Mouse (Mus musculus) adrenal gland, postnatal 25 days (tissue): ENCODE data around the gene Pink1. TPM values are rescaled to one million over a fixed set of nuclear protein-coding genes. Genes with fewer than 3 reads are reported as not detected.

ENCODE experiments used
- DNase-seq: peaks from one replicate; pipeline ENCODE4 v3.0.0; 2021; ENCODE audit warnings: mixed read lengths
- long read RNA-seq: library from polyadenylated mRNA; stranded (forward); transcript quantifications from one replicate; pipeline ENCODE4 v2.0.0, GENCODE M21; 2021
- total RNA-seq: library from RNA; stranded (reverse); gene quantifications from 2 replicates; pipeline ENCODE4 v1.2.3, GENCODE M21; 2021

Gene Pink1
- total RNA-seq: 161 and 201 TPM in 2 replicates
- long read RNA-seq, transcript Pink1-201 (8 exons, 2,375 nt): major isoform, 249 of 494 reads
- long read RNA-seq, partial matches to known transcripts: 218 of 494 reads
- long read RNA-seq, other reads (novel, unspliced or antisense): 26 of 494 reads

DNA sequence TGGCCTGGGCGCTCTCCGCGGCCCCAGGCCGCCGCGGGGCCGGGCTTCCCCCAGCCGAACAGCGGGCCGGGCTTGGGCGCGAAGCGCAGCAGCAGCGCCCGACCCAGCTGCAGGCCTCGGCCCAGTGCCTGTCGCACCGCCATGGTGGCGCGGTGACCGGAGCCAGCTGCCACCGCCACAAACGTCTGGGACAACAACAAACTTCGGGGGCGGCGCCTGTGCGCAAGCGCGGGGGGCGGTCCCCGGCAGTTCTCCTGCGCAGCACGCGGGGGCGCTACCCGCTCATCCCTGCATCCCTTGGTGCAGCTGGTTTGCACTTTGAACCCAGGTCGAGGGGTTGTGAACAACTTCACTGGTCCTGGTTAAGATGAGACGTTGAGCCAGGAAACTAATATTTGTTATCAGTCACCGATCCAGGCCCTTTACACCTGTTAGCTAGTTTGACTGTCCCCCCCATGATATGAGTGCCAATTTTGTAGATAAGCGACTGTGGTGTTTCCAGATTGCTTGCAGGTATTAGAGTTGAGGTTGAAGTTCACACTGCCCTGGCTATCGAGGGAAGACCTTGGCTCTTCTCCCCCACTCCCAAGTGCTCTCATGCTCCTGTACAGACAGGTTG lies at the start of gene Pink1:
Gene Pink1, minus strand, starts transcription at position 231 of the 619 bp plus-strand sequence.
- DNase-seq: peak; percentile 92

DNA sequence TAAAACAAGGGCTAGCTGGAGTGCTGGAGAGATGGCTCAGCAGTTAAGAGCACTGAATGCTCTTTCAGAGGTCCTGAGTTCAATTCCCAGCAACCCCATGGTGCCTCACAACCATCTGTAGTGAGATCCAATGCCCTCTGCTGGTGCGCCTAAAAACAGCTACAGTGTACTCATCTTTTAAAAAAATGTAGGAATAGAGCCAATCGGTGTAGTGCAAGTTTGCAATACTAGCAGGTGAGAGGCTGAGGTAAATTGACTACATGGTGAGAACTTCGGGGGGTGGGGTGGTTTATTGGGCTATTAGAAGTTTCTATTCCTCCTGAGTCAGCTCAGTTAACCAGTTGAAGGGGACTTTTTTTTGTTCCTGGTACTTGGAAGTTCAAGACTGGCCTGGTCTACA lies 49.0 kb upstream of the Pink1 start:
- no peak for DNase-seq

DNA sequence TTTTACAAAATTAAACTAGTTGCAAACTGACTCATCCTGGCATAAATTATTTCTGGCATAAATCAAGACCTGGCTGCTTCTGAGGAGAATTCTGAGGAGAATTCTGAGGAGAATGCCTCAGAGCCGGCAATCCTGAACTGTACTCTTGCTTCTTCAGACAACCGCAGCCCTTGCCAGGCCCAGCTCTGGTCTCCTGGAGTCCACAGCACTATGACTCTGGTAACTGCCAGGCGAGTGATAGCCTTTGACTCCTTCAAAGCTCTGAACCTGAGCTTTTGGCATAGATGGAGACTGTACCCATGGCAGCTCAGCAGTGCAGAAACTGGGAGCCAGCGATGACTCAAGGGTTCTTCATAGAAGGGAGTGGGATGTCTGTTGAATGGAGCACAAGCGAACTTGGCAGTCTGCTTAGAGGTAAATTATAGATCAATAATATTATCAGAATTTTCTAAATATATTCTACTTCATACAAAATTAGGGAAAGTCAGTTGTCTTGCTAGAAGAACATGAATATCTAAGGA lies 44.9 kb upstream of the Pink1 start:
- DNase-seq: no peak

DNA sequence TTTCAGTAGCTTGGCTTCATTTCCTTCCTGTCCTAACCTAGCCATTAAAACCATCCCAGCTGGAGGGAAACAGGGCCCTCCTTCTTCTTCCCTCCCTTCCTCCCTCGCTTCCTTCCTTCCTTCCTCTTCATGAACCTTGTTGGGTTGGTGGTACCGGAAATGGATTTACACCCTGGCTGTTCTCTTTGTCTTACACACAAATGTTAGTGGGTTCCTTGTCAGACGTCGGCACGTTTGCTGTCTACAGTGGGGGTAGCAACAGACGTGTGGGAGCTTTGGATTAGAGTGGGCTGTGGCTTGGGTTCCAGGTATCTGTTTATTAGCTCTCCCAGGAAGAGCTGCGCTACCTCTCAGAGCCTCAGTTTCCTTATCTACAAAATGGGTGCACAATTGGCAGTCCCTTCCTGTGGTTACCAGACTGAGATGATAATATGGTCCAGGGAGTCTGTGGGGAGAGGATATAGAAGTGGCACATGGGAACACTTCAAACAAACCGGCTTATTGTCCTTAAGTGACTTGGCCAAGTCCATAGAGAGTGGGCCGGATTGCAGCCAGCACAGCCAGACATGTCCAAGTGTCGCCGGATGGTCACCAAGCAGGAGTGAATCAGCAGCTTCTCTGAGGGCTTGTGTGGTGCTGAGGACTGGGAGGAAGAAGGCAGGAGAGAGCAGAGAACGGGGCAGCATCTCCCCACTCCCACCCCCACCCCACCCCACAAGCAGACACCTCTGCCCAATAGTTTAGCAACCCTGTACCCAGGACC lies 42.6 kb upstream of the Pink1 start:
- no peak for DNase-seq

DNA sequence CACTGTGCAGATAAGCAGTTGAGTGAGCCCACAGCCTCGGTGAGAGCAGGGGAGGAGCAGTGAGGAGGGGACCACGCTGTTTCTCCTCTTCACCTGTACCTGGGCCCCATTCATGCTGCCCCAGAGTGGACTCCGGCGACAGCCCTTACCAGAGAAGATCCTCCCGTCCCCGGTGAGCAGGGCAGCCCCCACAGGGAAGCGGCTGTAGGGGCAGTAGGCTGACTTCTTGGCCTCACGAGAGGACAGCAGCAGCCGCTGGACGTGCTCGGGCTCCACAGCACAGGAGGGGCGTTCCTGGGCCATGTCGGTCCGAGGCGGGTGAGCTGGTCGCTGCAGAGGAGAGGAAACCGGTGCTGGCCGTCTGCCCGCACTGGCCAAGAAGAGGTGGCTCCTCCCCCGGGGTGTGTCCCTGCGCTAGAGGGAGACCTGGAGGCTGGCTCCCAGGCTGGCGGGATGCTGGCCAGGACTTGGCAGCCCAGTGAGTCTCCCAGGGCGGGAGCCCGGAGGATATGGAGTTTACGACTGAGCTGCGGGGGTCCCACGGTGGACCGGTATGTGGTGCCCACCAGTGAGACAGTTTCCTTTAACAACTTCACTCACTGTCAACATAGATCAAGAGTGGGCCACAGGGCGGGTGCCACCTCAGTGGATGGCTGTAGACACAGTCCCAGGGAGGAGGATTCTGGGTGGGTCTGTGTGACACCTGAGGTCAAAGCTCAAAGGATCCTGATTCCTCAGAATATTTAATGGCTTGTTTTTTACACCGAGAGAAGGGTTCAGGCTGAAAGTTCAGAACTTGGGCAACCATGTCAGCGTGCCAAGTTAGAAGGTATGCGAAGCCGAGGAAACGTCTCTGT lies 41.8 kb upstream of the Pink1 start, which contains the start of gene Cda:
Gene Cda, minus strand, starts transcription at position 352 of the 857 bp plus-strand sequence.
- DNase-seq: peak; percentile 89

DNA sequence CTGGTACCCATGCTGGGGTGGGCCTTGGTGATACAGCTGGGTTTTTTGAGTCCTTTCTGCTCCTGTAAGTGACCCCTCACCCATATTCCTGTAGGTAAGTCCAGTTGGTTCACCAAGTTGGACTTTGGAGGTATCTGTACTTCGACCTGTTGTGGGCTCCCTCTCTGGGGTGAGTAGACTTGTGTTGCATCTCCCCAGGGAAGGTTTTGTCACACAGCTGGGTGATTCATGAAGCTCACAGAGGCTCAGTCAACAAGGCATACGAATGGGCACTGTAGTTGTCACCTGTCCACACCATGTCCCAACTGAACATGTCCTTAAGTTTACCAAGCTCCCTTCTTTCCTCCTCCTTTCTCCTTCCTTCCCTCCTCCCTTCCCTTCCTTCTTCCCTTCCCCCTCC lies 40.5 kb upstream of the Pink1 start:
- DNase-seq: no peak

DNA sequence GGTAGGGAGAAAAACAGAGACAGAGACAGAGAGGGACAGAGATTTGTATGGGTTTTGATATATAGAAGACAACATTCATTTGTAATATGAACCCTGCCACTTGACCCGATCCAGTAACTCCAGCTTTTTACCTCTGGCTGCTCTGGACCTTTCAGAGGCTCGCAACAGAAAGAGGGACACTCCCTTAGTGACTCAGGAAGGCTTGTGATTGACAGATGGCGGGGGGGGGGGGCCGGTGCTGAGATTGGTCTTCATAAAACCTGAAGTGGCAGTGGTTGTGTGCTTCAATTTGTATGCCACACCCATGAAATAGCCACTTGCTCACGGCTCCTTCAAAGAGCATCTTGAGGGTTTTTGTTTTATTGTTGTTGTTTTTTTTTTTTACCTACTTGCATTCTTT lies 37.4 kb upstream of the Pink1 start:
- no peak for DNase-seq

DNA sequence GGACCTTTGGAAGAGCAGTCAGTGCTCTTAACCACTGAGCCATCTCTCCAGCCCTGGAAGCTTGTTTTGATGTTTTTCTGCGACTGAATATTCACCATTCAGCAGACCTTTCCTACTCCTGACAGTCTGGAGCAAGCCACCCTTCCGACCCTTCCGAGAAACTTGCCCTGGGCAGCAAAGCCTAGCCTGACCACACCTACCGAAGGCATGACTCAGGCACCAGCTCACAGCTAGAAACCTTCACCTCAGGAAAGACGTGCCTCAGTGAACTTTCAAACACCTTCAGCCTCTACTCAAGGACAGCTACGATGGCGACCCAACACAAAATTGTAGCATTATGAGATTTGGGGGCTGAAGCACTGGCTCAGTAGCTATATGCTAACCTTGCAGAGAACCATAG lies 36.8 kb upstream of the Pink1 start:
- no peak for DNase-seq

DNA sequence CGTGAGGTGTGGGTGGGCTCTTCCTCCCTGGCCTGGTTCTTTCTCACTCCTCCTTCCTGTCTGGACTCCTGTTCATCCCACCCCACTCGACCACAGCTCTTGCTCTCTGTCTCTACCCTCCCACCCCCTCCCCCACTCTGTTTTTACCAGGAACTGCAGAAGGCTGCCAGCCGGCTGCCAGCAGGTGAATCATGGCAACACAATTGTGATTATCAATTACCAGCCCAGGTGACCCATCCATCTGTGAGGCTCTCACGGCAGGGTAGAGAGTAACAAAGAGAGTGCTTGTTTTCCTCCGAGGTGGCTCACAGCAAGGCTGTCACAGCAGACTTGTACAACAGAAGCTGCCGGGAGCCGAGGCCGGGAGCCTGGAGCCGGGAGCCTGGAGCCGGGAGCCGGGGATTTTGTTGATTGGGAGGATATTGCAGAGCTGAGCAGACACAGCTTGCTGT lies 35.3 kb upstream of the Pink1 start:
- DNase-seq: no peak

DNA sequence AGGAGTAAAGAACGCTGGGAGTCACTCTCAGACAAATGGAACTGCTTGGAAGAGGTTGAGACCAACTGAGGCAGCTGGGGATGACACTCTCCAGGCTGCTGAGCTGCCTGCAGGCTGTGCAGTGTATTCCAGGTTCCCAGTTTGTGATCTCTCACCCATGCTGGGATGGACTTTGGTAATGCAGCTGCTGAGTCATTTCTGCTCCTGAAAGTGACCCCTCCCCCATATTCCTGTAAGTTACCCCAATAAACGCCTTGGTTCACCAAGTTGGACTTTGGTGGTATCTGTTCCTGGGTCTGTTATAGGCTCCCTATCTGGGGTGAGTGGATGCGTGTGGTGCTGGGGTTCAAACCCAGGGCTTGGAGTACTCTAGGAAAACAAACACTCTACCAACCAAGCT lies 32.1 kb upstream of the Pink1 start:
- DNase-seq: no peak

DNA sequence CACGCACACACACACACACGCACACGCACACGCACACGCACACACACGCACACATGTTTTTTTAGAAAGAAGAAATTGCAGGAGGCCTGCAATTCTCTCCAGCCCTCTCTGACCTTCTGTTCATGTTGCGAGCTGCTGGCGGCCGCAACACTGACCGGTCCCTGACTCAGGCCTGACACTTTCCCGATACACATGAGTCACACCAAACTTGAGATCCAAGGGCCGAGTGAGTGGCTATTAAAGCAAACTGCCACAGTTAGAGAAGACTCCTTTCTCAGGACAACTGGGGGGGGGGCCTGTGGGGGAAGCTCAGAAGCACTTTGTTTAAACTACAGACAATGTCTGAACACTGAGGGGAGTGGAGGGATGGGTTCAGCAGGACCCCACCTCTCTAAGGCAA lies 30.4 kb upstream of the Pink1 start:
- peak; percentile 40 for DNase-seq

DNA sequence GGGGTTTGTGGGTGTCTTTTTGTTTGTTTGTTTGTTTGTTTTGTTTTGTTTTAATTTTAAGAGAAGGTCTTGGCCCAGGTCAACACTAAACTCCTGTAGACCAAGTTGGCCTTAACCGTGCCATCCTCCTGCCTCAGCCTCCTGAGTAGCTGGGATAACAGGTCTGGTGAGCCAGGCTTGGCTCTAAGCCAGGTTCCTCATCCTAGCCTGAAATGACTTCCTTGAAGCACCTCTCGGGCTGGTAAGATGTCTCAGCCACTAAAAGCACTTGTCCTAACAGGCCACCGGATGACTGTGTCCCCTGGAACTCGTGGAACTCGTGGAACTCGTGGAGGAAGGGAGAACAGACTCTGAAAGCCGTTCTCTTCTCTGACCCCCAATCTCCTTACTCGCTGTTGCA lies 30.0 kb upstream of the Pink1 start:
- no peak for DNase-seq

DNA sequence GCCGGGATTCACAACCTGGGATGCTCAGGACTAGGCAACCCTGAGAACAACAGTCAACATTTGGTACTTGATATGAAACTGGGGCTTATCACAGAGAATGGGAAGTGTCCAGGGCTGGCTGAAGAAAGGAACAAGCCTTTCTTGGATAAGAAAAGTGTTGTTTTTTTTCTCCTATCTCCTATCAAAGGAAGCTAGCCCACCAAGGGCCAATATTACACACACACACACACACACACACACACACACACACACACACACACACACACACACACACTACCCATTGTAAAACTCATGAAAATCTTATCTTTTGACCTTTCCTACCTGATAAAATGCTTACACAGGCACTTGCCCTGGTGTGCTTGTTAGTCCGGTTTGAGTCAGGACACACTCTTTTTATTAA lies 29.4 kb upstream of the Pink1 start:
- DNase-seq: no peak

DNA sequence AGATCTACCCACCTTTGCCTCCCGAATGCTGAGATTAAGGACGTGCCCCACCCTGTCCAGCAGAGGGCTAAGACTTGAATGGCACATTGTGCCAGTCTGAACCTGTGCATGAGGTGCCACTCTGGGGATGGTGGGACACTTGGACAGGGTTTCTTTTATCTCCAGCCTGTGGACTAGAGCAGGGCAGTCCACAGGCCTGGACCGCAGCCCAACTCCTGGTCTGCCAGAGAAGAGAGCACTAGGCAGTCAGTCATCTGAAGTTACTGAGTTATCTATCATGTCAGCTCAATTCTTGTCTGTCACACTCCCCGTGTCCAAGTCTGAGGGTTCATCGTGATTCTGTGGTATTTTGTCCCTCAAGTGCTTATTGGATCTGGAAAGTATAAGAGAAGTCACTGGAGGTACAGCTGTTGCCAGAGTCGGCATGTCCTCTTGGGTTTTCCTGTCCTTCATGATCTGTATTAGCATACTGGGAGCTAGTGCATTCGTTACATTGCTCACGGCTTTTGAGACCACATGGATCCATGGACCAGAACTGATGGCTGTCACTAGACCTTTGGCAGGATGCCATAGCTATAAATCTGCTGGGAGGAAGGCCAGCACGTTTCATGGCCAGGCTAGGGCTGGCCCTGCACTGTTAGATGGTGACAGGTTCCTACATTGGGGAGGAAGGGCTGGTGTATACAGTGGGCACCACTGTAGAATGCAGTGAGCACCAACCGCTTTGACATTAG lies 27.5 kb upstream of the Pink1 start:
- peak; percentile 51 for DNase-seq

DNA sequence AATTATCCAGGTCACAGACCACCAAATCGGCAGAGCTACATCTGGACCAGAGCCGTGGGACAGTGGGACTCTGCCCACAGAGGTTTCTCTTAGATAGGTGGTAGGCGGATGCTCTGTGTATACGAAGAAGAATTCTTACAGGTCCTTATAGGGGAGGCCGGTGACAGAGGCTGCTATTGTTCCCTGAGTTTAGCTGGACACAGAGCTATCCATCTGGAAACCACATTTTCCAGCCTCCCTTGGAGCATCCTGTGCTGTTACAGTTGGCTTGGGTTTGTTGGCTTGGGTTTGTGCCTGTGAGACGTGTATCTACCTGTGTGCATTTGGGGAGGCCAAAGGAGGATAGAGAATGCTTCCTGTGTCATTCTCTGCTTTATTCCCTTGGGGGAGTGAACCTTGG lies 26.6 kb upstream of the Pink1 start:
- DNase-seq: no peak

DNA sequence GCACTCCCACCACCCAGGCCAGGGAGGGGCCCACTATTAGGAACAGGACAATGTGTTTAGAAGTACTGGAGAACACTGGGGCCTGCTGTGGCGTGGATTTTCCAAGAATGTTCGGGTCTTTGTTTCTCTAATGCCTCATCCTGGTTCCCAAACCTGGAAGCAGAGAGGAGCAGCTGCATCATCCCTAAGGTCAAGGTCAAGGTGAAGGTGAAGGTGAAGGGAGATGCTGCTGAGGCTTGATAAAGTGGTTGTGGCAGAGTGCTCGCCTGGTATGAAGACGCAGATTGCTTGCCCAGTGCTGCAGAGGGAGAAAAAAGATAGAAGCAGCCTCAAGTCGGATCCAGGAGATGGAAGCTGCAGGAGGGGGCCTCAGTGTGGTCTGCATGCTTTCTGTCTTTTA lies 25.7 kb upstream of the Pink1 start:
- no peak for DNase-seq

DNA sequence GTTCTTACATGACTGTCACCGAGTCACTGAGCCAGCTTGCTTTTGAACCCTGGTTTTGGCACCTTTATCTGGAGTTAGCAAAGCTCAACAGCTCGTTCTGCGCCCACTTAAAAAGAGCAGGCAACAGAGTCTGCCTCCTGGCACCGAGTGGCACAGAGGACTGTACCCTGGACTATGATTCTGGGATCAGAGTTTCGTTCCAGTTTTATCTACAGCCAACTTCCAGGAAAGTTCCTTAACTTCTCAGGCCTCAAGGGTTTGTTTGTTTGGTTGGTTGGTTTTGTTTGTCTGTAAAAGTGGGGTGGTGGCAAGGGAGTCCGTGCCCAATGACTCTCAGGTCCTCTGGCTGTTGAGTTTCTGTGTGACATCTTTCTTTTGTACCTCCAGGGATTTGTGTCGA lies 22.6 kb upstream of the Pink1 start:
- DNase-seq: no peak

DNA sequence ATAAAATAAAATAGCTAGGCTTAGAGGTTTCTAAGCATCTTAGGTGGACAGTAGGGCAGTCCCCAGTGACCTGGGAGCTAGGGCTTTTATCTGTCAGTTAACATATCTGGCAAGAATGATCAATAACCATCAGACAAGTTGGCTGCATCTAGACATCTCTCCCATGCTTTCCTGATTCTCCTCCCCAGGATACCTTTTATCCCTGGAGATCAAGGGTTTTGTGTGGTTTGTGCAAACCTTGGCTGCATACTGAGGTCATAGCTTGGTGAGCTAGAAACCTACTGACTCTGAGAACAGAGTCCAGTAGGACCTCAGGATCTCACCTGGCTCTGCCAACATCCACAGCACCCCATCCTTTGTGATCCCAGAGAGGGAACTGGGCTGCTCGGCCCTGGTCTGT lies 21.2 kb upstream of the Pink1 start:
- no peak for DNase-seq

DNA sequence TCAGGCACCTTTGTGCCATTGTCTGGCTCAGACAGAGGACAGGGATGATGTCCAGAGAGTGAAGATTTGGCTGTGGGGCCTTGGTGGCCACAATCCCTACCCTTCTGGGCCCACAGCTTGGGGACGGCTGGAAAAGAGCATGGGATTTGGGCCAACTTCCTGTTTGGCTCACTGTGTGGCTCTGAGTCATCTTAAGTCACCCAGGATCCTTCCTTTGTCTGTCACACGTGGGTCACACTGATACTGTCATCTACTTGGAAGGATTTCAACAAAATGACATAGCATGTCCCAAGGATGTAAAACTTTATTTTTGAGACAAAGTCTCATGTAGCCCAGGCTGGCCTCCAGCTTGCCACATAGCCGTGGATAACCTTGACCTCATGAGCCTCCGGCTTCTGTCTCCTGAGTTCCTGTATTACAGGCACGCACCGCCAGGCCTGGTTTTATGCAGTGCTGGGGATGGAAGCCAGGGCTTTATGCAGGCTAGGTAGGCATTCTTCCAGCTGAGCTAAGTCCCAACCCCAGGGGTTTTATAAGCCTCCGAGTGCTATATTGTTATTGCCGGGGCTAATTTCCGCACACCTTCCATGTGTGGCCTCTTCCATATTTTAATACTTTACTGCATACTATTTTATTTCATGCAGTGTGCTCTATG lies 18.9 kb upstream of the Pink1 start:
- peak; percentile 58 for DNase-seq

DNA sequence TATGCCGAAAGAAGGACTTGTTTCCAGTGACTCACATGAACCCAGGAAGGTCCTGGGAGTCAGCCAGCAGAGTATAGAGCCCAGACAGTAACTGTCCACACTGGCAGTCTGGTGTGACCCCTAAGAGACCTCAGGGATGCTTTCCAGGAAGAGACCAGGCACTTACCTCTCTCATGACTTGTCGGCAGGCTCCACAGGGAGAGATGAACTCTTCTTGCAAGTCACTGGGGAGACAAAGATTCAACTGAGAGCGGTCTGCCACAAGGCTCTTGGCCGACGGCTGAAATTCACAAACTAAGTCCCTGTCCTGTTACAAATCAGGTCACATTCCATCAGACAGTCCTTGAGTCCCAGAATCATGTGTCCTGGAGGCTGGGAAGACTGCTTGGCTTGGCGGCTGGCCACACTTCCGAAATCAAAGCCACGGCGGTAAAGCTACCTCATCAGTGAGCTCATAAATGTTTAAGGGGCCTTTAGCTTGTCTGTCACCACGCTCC lies 17.3 kb upstream of the Pink1 start:
- peak; percentile 71 for DNase-seq

DNA sequence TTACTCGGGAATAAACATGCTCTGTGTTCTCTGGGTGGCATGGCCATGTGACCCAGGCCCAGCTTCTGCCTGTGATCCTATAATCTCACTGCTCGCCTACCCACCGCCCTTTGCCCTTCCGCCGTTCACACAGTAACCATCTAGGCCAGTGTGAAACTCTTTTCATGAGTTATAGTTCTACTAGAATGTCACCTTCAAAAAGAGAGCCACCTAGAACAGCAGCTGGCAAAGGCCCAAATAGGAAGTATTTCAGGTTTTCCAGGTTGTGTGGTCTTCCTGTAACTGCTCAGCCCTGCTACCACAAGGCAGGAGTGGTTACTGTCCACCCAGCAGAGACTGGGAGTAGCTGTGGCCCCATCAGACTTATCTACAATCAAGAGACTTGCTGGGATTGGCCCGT lies 16.7 kb upstream of the Pink1 start:
- DNase-seq: no peak
